Mouse (Mus musculus) cortical plate, adult 2 months (tissue): ENCODE data around the gene Pask.

Experiments used
- CTCF ChIP-seq: fragments of 200-500 bp; IDR thresholded peaks from 2 replicates; pipeline ENCODE4 v1.5.1; 2011; ENCODE audit warnings: mild to moderate bottlenecking, control low read depth, low read length; ENCODE audit not compliant: insufficient read depth; ENCODE audit errors: extremely low read depth
- POLR2A ChIP-seq: fragments of 200-500 bp; IDR thresholded peaks from 2 replicates; pipeline ENCODE4 v1.6.1; 2011; ENCODE audit warnings: mild to moderate bottlenecking, low read length, control low read depth; ENCODE audit not compliant: insufficient read depth; ENCODE audit errors: extremely low read depth

DNA sequence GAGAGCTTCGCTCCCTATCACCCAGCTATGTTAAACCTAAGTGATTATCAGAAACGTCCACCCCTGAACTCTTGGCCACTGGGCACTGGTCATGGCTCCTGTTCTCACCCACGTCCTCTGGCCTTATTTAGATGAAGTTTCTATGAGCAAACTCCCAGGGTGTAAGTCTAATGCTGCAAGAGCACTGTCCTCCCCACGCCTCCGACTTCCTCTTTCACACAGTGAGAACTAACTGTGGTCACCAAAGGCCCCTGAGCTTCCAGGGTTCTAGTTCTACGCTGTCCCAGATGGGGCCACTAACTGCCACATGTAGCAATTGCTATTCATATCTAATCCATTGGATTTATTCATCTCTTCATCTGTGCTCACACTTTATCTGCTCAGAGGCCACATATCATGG, 22.4 kb upstream of the Pask start:
- TF ChIP-seq CTCF (no peak), POLR2A (no peak)
